Mouse (Mus musculus) ES-Bruce4 (cell line): ENCODE measurements around the gene Nmnat3.

Source experiments
- CTCF ChIP-seq: IDR thresholded peaks from one replicate; pipeline ENCODE4 v1.8.1; 2011; ENCODE audit warnings: low read depth, low read length
- POLR2A ChIP-seq: IDR thresholded peaks from one replicate; pipeline ENCODE4 v1.8.1; 2011; ENCODE audit warnings: low read length; ENCODE audit not compliant: insufficient read depth

DNA sequence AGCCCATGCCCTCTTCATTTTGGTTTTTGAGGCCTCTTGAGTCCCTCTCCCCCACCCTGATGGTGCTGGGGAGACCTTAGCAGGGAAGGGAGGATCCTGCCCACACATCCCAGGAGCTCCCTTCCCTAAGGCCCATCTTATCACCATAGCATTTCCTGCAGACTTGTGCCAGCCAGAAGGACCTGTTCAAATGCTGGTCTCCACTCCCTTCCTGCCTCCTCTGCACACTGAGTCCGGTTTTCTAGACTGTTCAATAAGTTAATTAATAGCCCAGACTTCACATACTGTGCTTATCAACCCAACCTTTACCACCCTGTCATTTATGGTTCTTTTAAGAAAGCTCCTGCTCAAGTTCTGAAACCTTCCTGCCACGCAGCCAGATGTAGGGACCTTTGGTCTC is 179.5 kb downstream of the Nmnat3 start:
- no peak for TF ChIP-seq POLR2A
- TF ChIP-seq CTCF: no peak
